Mouse (Mus musculus): ENCODE measurements around the gene Gabrg3.
A peak's percentile ranks its signal among the peaks of the same experiment; 100 is the strongest.

The Gabrg3 gene

GRCm38 (mm10) chr7:57386517-57387340 is at the start of gene Gabrg3:
Gabrg3 (minus strand) TSS chr7:57387188.
- DNase-seq (ENCODE audit: low read depth, low spot score), result no peak

GRCm38 (mm10) chr7:57422675-57423074 is 35.7 kb upstream of the Gabrg3 start:
- no peak for DNase-seq (ENCODE audit: low read depth, low spot score)

GRCm38 (mm10) chr7:57421044-57421443 is 34.1 kb upstream of the Gabrg3 start:
- DNase-seq (ENCODE audit: low read depth, low spot score), result no peak

GRCm38 (mm10) chr7:57419392-57419791 is 32.4 kb upstream of the Gabrg3 start, which contains the start of gene Gabrb3:
Gabrb3 (plus strand) TSS chr7:57419692.
- no peak for DNase-seq (ENCODE audit: low read depth, low spot score)

- no peak for DNase-seq (ENCODE audit: low read depth, low spot score)
Measured at GRCm38 (mm10) chr7:57412896-57413295, 25.9 kb upstream of the Gabrg3 start.

- DNase-seq (ENCODE audit: low read depth, low spot score), result no peak
Measured at GRCm38 (mm10) chr7:57411163-57411562, 24.2 kb upstream of the Gabrg3 start.

- DNase-seq (ENCODE audit: low read depth, low spot score), result no peak
Measured at GRCm38 (mm10) chr7:57393551-57393950, 6.6 kb upstream of the Gabrg3 start.

GRCm38 (mm10) chr7:57390046-57390445 is 3.1 kb upstream of the Gabrg3 start:
- no peak for DNase-seq (ENCODE audit: low read depth, low spot score)

GRCm38 (mm10) chr7:57387341-57387654 is 310 bp upstream of the Gabrg3 start:
- no peak for DNase-seq (ENCODE audit: low read depth, low spot score)

GRCm38 (mm10) chr7:57384112-57384511 is 2.9 kb downstream of the Gabrg3 start:
- DNase-seq (ENCODE audit: low read depth, low spot score), result no peak

GRCm38 (mm10) chr7:57366013-57366390 is 21.0 kb downstream of the Gabrg3 start:
- no peak for DNase-seq (ENCODE audit: low read depth, low spot score)

- no peak for DNase-seq (ENCODE audit: low read depth, low spot score)
Measured at GRCm38 (mm10) chr7:57365134-57366012, 21.6 kb downstream of the Gabrg3 start.

GRCm38 (mm10) chr7:57363812-57364211 is 23.2 kb downstream of the Gabrg3 start:
- no peak for DNase-seq (ENCODE audit: low read depth, low spot score)

GRCm38 (mm10) chr7:57357871-57358540 is 29.0 kb downstream of the Gabrg3 start:
- no peak for DNase-seq (ENCODE audit: low read depth, low spot score)

GRCm38 (mm10) chr7:57356565-57357301 is 30.3 kb downstream of the Gabrg3 start:
- peak; percentile 1 for DNase-seq (ENCODE audit: low read depth, low spot score)

- DNase-seq (ENCODE audit: low read depth, low spot score), result no peak
Measured at GRCm38 (mm10) chr7:57348774-57349173, 38.2 kb downstream of the Gabrg3 start.

GRCm38 (mm10) chr7:57341910-57342309 is 45.1 kb downstream of the Gabrg3 start:
- no peak for DNase-seq (ENCODE audit: low read depth, low spot score)

- DNase-seq (ENCODE audit: low read depth, low spot score), result no peak
Measured at GRCm38 (mm10) chr7:57331211-57331610, 55.8 kb downstream of the Gabrg3 start.

GRCm38 (mm10) chr7:57330240-57330639 is 56.7 kb downstream of the Gabrg3 start:
- no peak for DNase-seq (ENCODE audit: low read depth, low spot score)

- no peak for DNase-seq (ENCODE audit: low read depth, low spot score)
Measured at GRCm38 (mm10) chr7:57324473-57324872, 62.5 kb downstream of the Gabrg3 start.

- DNase-seq (ENCODE audit: low read depth, low spot score), result no peak
Measured at GRCm38 (mm10) chr7:57322086-57322485, 64.9 kb downstream of the Gabrg3 start.
